Mouse (Mus musculus) embryo, embryonic 9.5 days (tissue): ENCODE results near the gene Ddb1.

ENCODE experiments used
- DNase-seq: peaks from one replicate; pipeline ENCODE4 v3.0.0-alpha.2; 2017; ENCODE audit errors: extremely low spot score

The Ddb1 gene

GRCm38 (mm10) chr19:10591659-10592377 is 13.3 kb upstream of the Ddb1 start:
- no peak for DNase-seq

- no peak for DNase-seq
Observed at GRCm38 (mm10) chr19:10598188-10598587, 6.9 kb upstream of the Ddb1 start.

- DNase-seq = no peak
Observed at GRCm38 (mm10) chr19:10599648-10600047, 5.5 kb upstream of the Ddb1 start.

GRCm38 (mm10) chr19:10602247-10602769 is 2.8 kb upstream of the Ddb1 start:
- no peak for DNase-seq

GRCm38 (mm10) chr19:10602787-10603186 is 2.3 kb upstream of the Ddb1 start:
- DNase-seq = peak; percentile 88

GRCm38 (mm10) chr19:10603660-10604523 is 1.2 kb upstream of the Ddb1 start:
- no peak for DNase-seq

- DNase-seq = no peak
Observed at GRCm38 (mm10) chr19:10604534-10604933, 593 bp upstream of the Ddb1 start.

- no peak for DNase-seq
Observed at GRCm38 (mm10) chr19:10605901-10606622, 935 bp downstream of the Ddb1 start.

GRCm38 (mm10) chr19:10608573-10609240 is 3.6 kb downstream of the Ddb1 start:
- DNase-seq = no peak

GRCm38 (mm10) chr19:10634106-10634871 is 29.2 kb downstream of the Ddb1 start, which contains the start of gene Vwce:
Vwce (plus strand) TSS chr19:10634213.
- DNase-seq = peak; percentile 72

GRCm38 (mm10) chr19:10634872-10635318 is 29.8 kb downstream of the Ddb1 start:
- no peak for DNase-seq

GRCm38 (mm10) chr19:10637840-10638239 is 32.7 kb downstream of the Ddb1 start:
- DNase-seq = no peak

- no peak for DNase-seq
Observed at GRCm38 (mm10) chr19:10640080-10640479, 35.0 kb downstream of the Ddb1 start.

GRCm38 (mm10) chr19:10640589-10641378 is 35.7 kb downstream of the Ddb1 start:
- no peak for DNase-seq

GRCm38 (mm10) chr19:10645616-10646015 is 40.5 kb downstream of the Ddb1 start:
- no peak for DNase-seq

GRCm38 (mm10) chr19:10648156-10648555 is 43.0 kb downstream of the Ddb1 start:
- DNase-seq = no peak

GRCm38 (mm10) chr19:10656058-10656457 is 50.9 kb downstream of the Ddb1 start:
- DNase-seq = no peak

- DNase-seq = no peak
Observed at GRCm38 (mm10) chr19:10657742-10658141, 52.6 kb downstream of the Ddb1 start.

- no peak for DNase-seq
Observed at GRCm38 (mm10) chr19:10658406-10658805, 53.3 kb downstream of the Ddb1 start.

- DNase-seq = no peak
Observed at GRCm38 (mm10) chr19:10661373-10661772, 56.2 kb downstream of the Ddb1 start.
